Comparison of ENCODE assay signal across 14 mouse cellular contexts in genomic region chr4:115984967-115985366, GRCm38 (mm10). TPM values are rescaled to one million over a fixed set of nuclear protein-coding genes. Genes with fewer than 3 reads are reported as not detected.
DNase-seq lines count a peak whose midpoint lies in the region; ATAC-seq and TF ChIP-seq lines count a peak whose summit lies in the region.
"Had no signal": no experiment of that assay in that cellular context is flagged by ENCODE, and none has a peak within 500 bp of the region (broad histone marks: within the 10 kb centered on the region; RNA-seq: fewer than 3 reads in every experiment).

No protein-coding gene starts in this region.

- H3K4me3 ChIP-seq in heart, embryonic 11.5 days (ENCODE audit: low read depth, low read length) = no peak overlapping the region
- H3K4me3 ChIP-seq in myocyte = no peak overlapping the region
- no peak overlapping the region for H3K4me3 ChIP-seq in hindbrain, embryonic 14.5 days (replicated peaks; ENCODE audit: low read length)
- H3K4me3 ChIP-seq: forebrain, embryonic 10.5 days; heart, embryonic 15.5 days; midbrain, embryonic 12.5 days; stomach, embryonic 15.5 days had no signal

- peaks cover 17% of the 10 kb centered on the region for H3K27me3 ChIP-seq in heart, embryonic 11.5 days (ENCODE audit: control insufficient read depth, insufficient read depth, low read length)
- peaks cover 29% of the 10 kb centered on the region for H3K27me3 ChIP-seq in myocyte (ENCODE audit: control insufficient read depth, insufficient read depth, insufficient read length)
- H3K27me3 ChIP-seq in hindbrain, embryonic 14.5 days (ENCODE audit: control insufficient read depth, insufficient read depth, low read length) = peaks cover 51% of the 10 kb centered on the region

- no peak overlapping the region for H3K27ac ChIP-seq in heart, embryonic 11.5 days (ENCODE audit: low read depth, low read length)
- H3K27ac ChIP-seq in hindbrain, embryonic 14.5 days = no peak overlapping the region
- H3K27ac ChIP-seq: forebrain, embryonic 10.5 days; heart, embryonic 15.5 days; midbrain, embryonic 12.5 days; stomach, embryonic 15.5 days had no signal

- ATAC-seq in heart, embryonic 11.5 days (replicated peaks; ENCODE audit: insufficient number of reproducible peaks, low FRiP score, low TSS enrichment) = no peak
- 0 out of 4 replicates have a peak, but pooled peaks have one; percentile 16 to 28 for ATAC-seq in hematopoietic stem cell, adult 5-6 weeks (replicated peaks in 1 of 2; ENCODE audit: insufficient read depth in 1 of 2, low FRiP score in 2 of 2, low TSS enrichment in 1 of 2, low read depth in 1 of 2, poor library complexity in 2 of 2, severe bottlenecking in 2 of 2)
- ATAC-seq in hindbrain, embryonic 14.5 days (ENCODE audit: low FRiP score) = no peak

- no peaks in the 10 kb centered on the region for H3K36me3 ChIP-seq in heart, embryonic 11.5 days (ENCODE audit: control insufficient read depth, insufficient read depth, low read length)
- H3K36me3 ChIP-seq in myocyte (ENCODE audit: control insufficient read depth, insufficient read depth) = no peaks in the 10 kb centered on the region
- no peaks in the 10 kb centered on the region for H3K36me3 ChIP-seq in hindbrain, embryonic 14.5 days (replicated peaks; ENCODE audit: control insufficient read depth, insufficient read depth)
- H3K36me3 ChIP-seq: forebrain, embryonic 10.5 days; heart, embryonic 15.5 days; midbrain, embryonic 12.5 days; stomach, embryonic 15.5 days had no signal

- 0 out of 2 replicates have a peak, but pooled peaks cover 2% of the 10 kb centered on the region for H3K4me1 ChIP-seq in heart, embryonic 11.5 days (ENCODE audit: control insufficient read depth, insufficient read depth, low read length)
- H3K4me1 ChIP-seq in hindbrain, embryonic 14.5 days (replicated peaks; ENCODE audit: control insufficient read depth, insufficient read depth, low read length) = no peaks in the 10 kb centered on the region; the same call in 1 of the 2 replicates
- H3K4me1 ChIP-seq: stomach, embryonic 15.5 days had no signal

- no peak overlapping the region for H3K4me2 ChIP-seq in heart, embryonic 11.5 days
- peak overlapping the region; percentile 22 for H3K4me2 ChIP-seq in myocyte (ENCODE audit: low read depth)
- no peak overlapping the region for H3K4me2 ChIP-seq in hindbrain, embryonic 14.5 days (replicated peaks)
- H3K4me2 ChIP-seq: stomach, embryonic 15.5 days had no signal

- peak; percentile 18 for DNase-seq in heart, postnatal 4 days
- peak; percentile 16 for DNase-seq in thymus, postnatal 14 days
- no peak for DNase-seq in thymus, adult 18-20 months
- no peak for DNase-seq in hindbrain, embryonic 14.5 days (ENCODE audit: low spot score)
- no peak for DNase-seq in heart, postnatal 25 days (ENCODE audit: low spot score)
- DNase-seq: cerebellum, postnatal 10 days; layer of hippocampus, postnatal 36 days had no signal

- WGBS in heart, embryonic 11.5 days (ENCODE audit: insufficient replicate concordance) = 28% methylated on average over 8 of the region's 8 CpGs
- 45% methylated on average over 8 of the region's 8 CpGs for WGBS in hindbrain, embryonic 14.5 days

- no peak for TF ChIP-seq POLR2A in myocyte (IDR thresholded peaks at IDR 0.05; ENCODE audit: insufficient read length, low read depth)

- intact Hi-C loops in heart, postnatal 25 days (cut with DNase I) = no loop called here

- no peak overlapping the region for H3ac ChIP-seq in myocyte (ENCODE audit: control insufficient read depth, insufficient read length)

- H3K9ac ChIP-seq in heart, embryonic 11.5 days (ENCODE audit: low read depth, low read length) = no peak overlapping the region
- no peak overlapping the region for H3K9ac ChIP-seq in hindbrain, embryonic 14.5 days
- H3K9ac ChIP-seq: heart, embryonic 15.5 days; midbrain, embryonic 12.5 days; stomach, embryonic 15.5 days had no signal

- H3K9me3 ChIP-seq in heart, embryonic 11.5 days (replicated peaks; ENCODE audit: control insufficient read depth, low read length) = no peaks in the 10 kb centered on the region
- no peaks in the 10 kb centered on the region for H3K9me3 ChIP-seq in hindbrain, embryonic 14.5 days (ENCODE audit: control insufficient read depth, low read length)
- H3K9me3 ChIP-seq: forebrain, embryonic 10.5 days; heart, embryonic 15.5 days; midbrain, embryonic 12.5 days; stomach, embryonic 15.5 days had no signal

- H3K79me2 ChIP-seq in myocyte (ENCODE audit: control insufficient read depth, insufficient read depth) = no peaks in the 10 kb centered on the region

TF ChIP-seq in myocyte, 11 proteins besides CTCF, POLR2A, EP300 and RAD21:
- TF ChIP-seq MYOG (IDR thresholded peaks at IDR 0.05; ENCODE audit: control insufficient read depth in 1 of 3, insufficient read depth in 1 of 3, insufficient read length in 2 of 3, low read depth in 2 of 3) = no peak

RNA-seq across cellular contexts. Expression of gene Faah, which starts 32.8 kb away (rescaled TPM):
- 1 to 10 TPM; 1.3 to 1.6 TPM for total RNA-seq in heart, postnatal 4 days (2021)
- 0.94 and 1.1 TPM in 2 replicates for polyA plus RNA-seq in heart, embryonic 11.5 days (2014; fragmentation: Nextera tagmentation; extraction: Ambion mirVana)
- total RNA-seq in hematopoietic stem cell, adult 5-6 weeks (2017) = 10.6 and 20.4 TPM in 2 replicates
- polyA plus RNA-seq in myocyte (2012; fragmentation: generic; extraction: Trizol) = 0.08 TPM
- polyA plus RNA-seq in hindbrain, embryonic 14.5 days (2014; fragmentation: Nextera tagmentation; extraction: Ambion mirVana) = 18.0 and 18.5 TPM in 2 replicates
- total RNA-seq in heart, postnatal 25 days (2021) = under 1 TPM; 0.13 to 0.17 TPM

RNA-seq across cellular contexts. Expression of gene Dmbx1, which starts 45.2 kb away (rescaled TPM):
- total RNA-seq in heart, postnatal 4 days (2021) = not detected
- not detected in 2 replicates for polyA plus RNA-seq in heart, embryonic 11.5 days (2014; fragmentation: Nextera tagmentation; extraction: Ambion mirVana)
- total RNA-seq in hematopoietic stem cell, adult 5-6 weeks (2017) = not detected in 2 replicates
- 0.01 TPM for polyA plus RNA-seq in myocyte (2012; fragmentation: generic; extraction: Trizol)
- polyA plus RNA-seq in hindbrain, embryonic 14.5 days (2014; fragmentation: Nextera tagmentation; extraction: Ambion mirVana) = 2.7 and 3.3 TPM in 2 replicates
- not detected for total RNA-seq in heart, postnatal 25 days (2021)
- total RNA-seq: layer of hippocampus, postnatal 36 days had no signal

Comparison
In these comparisons a context has a peak if more than half of its experiments do, and no peak if none do; other contexts are left out.
1. DNase-seq: peak in heart, postnatal 4 days (single experiment) and thymus, postnatal 14 days (single experiment); none in thymus, adult 18-20 months (0 of 2), hindbrain, embryonic 14.5 days (single experiment) and heart, postnatal 25 days (single experiment).
2. ATAC-seq: peak in hematopoietic stem cell, adult 5-6 weeks (2 of 2); none in heart, embryonic 11.5 days (single experiment) and hindbrain, embryonic 14.5 days (single experiment).